Mouse (Mus musculus) yolk sac, embryonic 10.5 days (tissue): ENCODE measurements at regions not wholly inside any gene's neighbourhood (a gene's known extent, or its start where the extent isn't known, plus 50 kb on each side); places are given as distances from the start of the nearest gene placed in this dataset.

ENCODE experiments used
- DNase-seq: peaks from one replicate; pipeline ENCODE4 v3.0.0-alpha.2; 2017; ENCODE audit warnings: low spot score

GRCm38 (mm10) chr11:20929426-20929825 is 98.6 kb upstream of the Lgalsl start:
- DNase-seq = no peak

GRCm38 (mm10) chr11:20930045-20930444 is 99.2 kb upstream of the Lgalsl start:
- no peak for DNase-seq

- DNase-seq = no peak
These were observed 99.7 kb upstream of the Lgalsl start for GRCm38 (mm10) chr11:20930573-20930972.

GRCm38 (mm10) chr11:20934191-20935062 is 103.6 kb upstream of the Lgalsl start:
- DNase-seq = peak; percentile 31

- no peak for DNase-seq
These were observed 104.2 kb upstream of the Lgalsl start for GRCm38 (mm10) chr11:20935063-20935370.

- no peak for DNase-seq
These were observed 105.1 kb upstream of the Lgalsl start for GRCm38 (mm10) chr11:20935910-20936309.

GRCm38 (mm10) chr11:20936996-20937395 is 106.1 kb upstream of the Lgalsl start:
- DNase-seq = no peak

- DNase-seq = no peak
These were observed 107.1 kb upstream of the Lgalsl start for GRCm38 (mm10) chr11:20937942-20938341.

GRCm38 (mm10) chr11:20939644-20940043 is 108.8 kb upstream of the Lgalsl start:
- DNase-seq = no peak

- no peak for DNase-seq
These were observed 110.7 kb upstream of the Lgalsl start for GRCm38 (mm10) chr11:20941546-20941945.

GRCm38 (mm10) chr11:20955561-20955960 is 124.7 kb upstream of the Lgalsl start:
- DNase-seq = peak; percentile 14

- no peak for DNase-seq
These were observed 126.9 kb upstream of the Lgalsl start for GRCm38 (mm10) chr11:20957766-20958165.

- peak; percentile 60 for DNase-seq
These were observed 127.4 kb upstream of the Lgalsl start for GRCm38 (mm10) chr11:20958233-20958632.

GRCm38 (mm10) chr11:20960066-20960465 is 129.2 kb upstream of the Lgalsl start:
- no peak for DNase-seq

GRCm38 (mm10) chr11:20960750-20961149 is 129.9 kb upstream of the Lgalsl start:
- DNase-seq = no peak

GRCm38 (mm10) chr11:20961626-20962025 is 129.5 kb upstream of the Peli1 start:
- no peak for DNase-seq

- DNase-seq = no peak
These were observed 125.4 kb upstream of the Peli1 start for GRCm38 (mm10) chr11:20965575-20966239.

- DNase-seq = no peak
These were observed 123.6 kb upstream of the Peli1 start for GRCm38 (mm10) chr11:20967321-20967984.

- DNase-seq = no peak
These were observed 122.8 kb upstream of the Peli1 start for GRCm38 (mm10) chr11:20968341-20968740.

GRCm38 (mm10) chr11:20973141-20973540 is 118.0 kb upstream of the Peli1 start:
- no peak for DNase-seq

GRCm38 (mm10) chr11:20981588-20981987 is 109.5 kb upstream of the Peli1 start:
- DNase-seq = no peak

GRCm38 (mm10) chr11:20982010-20982409 is 109.1 kb upstream of the Peli1 start:
- DNase-seq = no peak

- DNase-seq = no peak
These were observed 108.6 kb upstream of the Peli1 start for GRCm38 (mm10) chr11:20982500-20982899.
